Mouse (Mus musculus) ovary, postnatal 10 days (tissue): Measurements from ENCODE around the gene Kiss1r.
"Not testable (repeated sequence)": the region's sequence is repeated elsewhere in the genome, so short reads cannot be mapped to it uniquely, and the experiment has no call there.

ENCODE experiments used
- DNase-seq: peaks from one replicate; pipeline ENCODE4 v3.0.0; 2022; ENCODE audit warnings: low spot score

Kiss1r gene

GRCm38 (mm10) chr10:79916808-79917531 lies at the start of gene Kiss1r:
TSS of gene Kiss1r (plus strand) at chr10:79916971.
- peak; percentile 77 for DNase-seq

DNA sequence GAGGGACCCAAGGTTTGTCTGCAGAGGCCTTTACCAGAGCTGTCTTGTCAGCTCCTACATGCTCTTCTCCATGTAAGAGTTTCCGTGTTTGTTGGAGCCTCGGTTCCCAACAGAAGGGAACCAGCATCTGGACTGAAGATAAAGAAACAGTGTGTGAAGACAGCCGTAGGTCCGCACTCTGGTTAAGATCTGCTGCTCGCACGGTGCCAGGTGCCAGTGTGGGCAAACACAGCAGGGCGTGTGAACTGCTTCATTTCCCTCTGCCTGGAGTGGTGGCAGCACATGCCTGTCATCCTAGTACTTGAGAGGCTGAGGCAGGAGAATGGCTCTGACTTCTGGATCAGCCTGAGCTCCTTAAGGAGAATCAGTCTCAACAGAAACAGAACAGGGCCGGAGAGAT lies 44.9 kb upstream of the Kiss1r start:
- no peak for DNase-seq

- DNase-seq = no peak
These were observed 43.9 kb upstream of the Kiss1r start for GRCm38 (mm10) chr10:79872862-79873261.

DNA sequence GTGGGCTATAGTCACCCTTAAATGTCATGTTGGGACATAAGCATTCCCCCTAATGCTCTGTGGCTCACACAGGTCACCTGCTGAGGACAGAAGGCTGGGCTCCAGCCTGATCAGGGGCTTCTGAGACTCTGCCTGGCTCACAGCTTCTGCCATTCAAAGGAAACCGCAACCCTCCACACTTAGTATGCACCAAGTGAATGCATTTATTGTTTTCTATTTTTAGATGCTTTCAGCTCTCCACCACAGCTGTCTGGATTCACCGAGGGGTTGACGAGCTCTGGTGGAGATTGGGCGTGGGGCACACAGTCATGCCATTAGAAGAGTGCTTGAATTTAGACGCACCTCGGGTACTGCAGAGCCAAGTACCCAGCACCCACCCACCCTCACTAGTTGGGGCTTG lies 43.5 kb upstream of the Kiss1r start:
- no peak for DNase-seq

- no peak for DNase-seq
These were observed 43.0 kb upstream of the Kiss1r start for GRCm38 (mm10) chr10:79873715-79874289.

GRCm38 (mm10) chr10:79874290-79874862 lies 42.4 kb upstream of the Kiss1r start, which contains the start of the genes Prtn3 and Plppr3:
TSS of gene Prtn3 (plus strand) at chr10:79874476.
TSS of gene Plppr3 (minus strand) at chr10:79874634.
- no peak for DNase-seq

DNA sequence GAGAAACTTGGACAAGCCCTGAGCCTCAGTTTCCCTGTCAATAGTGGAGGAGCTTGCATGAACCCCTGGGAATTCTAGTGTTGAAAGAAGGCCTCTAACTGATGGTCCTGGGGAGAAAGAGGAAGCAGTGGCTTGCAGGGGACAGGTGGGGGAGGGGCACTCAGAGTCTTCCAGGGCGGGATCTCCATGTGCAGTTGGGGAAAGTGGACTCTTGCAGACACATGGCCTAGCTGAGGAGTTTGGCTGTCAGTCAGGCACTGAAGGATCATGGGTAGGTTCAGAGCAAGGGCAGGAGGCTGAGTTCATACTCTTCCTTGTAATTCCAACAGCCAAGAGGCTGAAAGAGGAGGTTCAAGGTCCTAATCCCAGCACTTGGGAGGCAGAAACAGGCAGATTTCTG lies 39.6 kb upstream of the Kiss1r start:
- DNase-seq = no peak

DNA sequence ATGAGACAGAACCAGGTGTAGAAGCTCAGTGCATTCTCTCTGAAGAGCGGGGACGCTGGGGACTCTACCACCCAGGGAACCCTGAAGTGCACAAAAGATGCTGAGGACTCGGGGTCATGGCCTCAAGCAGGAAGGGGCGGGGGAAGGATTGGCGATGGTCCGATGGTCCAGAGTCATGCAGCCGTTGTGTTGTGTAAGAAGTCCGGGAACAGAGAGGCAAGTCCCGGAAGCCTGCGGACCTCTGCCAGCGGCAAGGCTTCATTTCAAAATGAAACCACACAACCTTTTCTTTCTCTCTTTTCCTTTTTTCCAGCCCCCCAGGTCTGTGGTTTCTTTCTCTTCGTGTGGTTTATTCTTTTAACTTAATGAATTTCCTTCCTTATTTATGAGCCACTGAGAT lies 39.0 kb upstream of the Kiss1r start:
- DNase-seq = no peak

DNA sequence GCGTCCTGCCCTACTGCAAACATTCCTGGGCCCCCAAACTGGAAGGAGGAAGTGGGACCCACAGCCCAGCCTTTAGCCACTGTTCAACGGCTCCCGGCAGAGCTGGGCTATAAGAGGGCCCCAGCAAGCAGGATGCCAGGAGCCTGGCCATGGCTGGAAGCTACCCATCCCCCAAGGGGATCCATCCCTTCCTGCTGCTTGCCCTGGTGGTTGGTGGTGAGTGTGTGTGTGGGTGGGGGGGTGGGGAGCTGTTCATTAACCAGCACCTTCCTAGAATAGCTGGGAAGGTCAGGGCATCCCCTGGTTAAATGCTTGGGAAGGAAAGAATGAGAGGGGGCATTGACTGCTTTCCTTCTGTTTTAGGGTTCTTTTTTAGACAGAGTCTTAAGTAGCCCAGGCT lies 37.2 kb upstream of the Kiss1r start:
- no peak for DNase-seq

- no peak for DNase-seq
These were observed 36.0 kb upstream of the Kiss1r start for GRCm38 (mm10) chr10:79880721-79881120.

DNA sequence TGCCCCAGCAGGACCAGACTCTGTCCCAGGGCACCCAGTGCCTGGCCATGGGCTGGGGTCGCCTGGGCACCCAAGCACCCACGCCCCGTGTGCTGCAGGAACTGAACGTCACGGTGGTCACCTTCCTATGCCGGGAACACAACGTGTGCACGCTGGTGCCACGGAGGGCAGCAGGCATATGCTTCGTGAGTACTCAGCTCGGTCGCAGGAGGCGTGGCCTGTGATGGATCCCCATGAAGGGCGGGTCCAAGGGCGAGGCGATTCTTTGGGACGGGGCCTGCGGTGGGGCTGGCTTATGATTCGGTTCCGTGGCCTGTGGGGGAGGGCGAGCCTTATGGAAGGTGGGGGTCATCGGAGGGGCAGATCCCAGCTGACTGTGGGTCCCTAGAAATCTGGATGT lies 34.8 kb upstream of the Kiss1r start:
- DNase-seq = no peak

GRCm38 (mm10) chr10:79883297-79884084 lies 33.3 kb upstream of the Kiss1r start:
- DNase-seq = peak; percentile 58

GRCm38 (mm10) chr10:79884446-79884845 lies 32.3 kb upstream of the Kiss1r start:
- peak; percentile 42 for DNase-seq

DNA sequence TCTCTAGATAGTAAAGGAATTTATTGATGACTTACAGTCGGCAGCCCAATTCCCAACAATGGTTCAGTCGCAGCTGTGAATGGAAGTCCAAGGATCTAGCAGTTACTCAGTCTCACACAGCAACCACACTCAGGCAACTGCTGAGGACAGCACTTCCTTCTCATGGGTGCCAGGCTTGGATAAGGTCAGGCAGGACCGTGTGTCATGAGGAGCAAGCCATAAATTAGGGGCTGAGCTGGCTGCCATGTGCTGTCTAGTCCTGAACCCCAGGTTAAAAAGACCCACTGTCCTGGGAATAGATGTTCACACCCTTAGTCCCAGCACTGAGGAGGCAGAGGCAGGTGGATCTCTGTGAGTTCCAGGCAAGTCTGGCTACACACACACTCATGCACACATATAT lies 31.8 kb upstream of the Kiss1r start:
- not testable (repeated sequence) for DNase-seq

GRCm38 (mm10) chr10:79886054-79886453 lies 30.7 kb upstream of the Kiss1r start, which contains the start of gene Elane:
TSS of gene Elane (plus strand) at chr10:79886247.
- no peak for DNase-seq

- no peak for DNase-seq
These were observed 30.2 kb upstream of the Kiss1r start for GRCm38 (mm10) chr10:79886611-79887010.

DNA sequence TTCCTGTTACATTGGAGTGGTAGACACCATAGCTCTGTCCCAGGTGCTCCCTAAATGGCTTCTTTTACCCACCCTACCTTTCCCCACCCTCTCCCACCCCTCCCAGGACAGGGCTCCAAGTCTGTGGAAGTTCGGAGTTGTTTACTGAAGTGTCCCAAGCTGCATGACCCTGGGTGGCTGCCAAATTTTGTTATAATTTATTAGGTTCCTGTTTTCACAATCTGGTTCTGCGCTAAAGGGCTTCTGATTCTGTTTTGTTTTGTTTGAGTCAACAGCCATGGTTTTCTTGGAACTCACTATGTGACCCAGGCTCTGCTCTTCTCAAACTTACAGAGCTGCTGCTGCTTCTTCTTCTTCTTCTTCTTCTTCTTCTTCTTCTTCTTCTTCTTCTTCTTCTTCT lies 27.4 kb upstream of the Kiss1r start:
- DNase-seq = no peak

- no peak for DNase-seq
These were observed 26.1 kb upstream of the Kiss1r start, which contains the start of gene Cfd for GRCm38 (mm10) chr10:79890670-79891069. TSS of gene Cfd (plus strand) at chr10:79890853.

DNA sequence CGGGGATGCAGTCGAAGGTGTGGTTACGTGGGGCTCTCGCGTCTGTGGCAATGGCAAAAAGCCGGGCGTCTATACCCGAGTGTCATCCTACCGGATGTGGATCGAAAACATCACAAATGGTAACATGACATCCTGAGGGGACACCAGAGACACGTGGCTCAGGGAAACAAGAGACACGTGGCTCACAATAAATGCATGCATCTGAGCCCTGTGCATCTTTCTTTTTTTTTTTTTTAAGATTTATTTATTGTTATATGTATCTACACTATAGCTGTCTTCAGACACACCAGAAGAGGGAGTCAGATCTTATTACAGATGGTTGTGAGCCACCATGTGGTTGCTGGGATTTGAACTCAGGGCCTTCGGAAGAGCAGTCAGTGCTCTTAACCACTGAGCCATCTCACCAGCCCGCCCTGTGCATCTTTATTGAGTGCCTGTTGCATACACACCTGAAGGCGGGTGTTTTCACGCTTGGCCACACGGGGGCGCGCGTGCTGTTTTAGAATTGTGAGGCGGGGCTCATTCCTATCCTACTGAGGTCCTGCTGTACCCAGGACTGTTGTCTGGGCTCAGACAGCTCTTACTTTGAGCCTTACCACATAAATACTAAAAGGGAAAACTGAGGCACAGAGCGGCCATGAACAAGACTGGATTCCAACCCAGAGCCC lies 24.2 kb upstream of the Kiss1r start:
- not testable (repeated sequence) for DNase-seq

DNA sequence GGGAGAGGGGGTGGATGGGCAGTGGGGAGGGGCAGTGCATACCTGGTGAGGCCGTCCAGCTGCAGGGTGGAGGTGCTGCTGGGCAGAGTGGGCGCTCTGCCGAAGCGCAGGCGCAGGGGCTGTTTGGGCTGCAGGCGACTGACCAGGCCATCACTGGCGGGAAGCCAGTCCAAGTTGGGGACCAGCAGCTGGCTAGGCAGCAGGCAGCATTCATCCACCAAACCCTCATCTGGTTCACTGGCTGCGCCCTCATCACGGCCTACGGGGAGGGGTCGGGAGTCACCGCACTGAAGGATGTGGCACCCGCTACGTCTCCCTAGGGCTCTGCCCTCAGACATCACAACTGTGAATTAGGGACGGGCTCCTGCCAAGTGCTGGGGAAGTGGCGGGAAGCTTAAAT lies 20.5 kb upstream of the Kiss1r start:
- DNase-seq = no peak

DNA sequence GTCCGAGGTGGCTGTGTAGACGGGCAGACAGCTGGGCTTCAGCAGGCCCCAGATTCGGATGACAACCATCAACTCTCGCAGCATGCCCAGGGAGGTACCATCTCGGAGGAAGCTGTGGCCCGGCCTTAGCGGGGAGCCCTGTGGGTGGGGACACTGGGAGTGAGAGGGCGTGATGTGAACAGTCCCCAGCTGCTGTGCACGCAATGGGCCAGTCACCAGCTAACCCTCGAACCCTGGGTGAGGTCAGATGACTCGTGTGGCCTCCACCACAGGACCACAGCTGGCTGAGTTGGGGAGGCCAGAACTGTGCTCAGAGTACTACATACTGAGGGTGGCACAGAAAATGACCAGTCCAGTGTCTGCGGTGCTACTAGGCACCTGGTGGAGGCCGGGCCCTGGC lies 20.0 kb upstream of the Kiss1r start:
- no peak for DNase-seq
